Mouse (Mus musculus): ENCODE data around the gene Snx6. TPM values are rescaled to one million over a fixed set of nuclear protein-coding genes. Genes with fewer than 3 reads are reported as not detected.
A peak's percentile ranks its signal among the peaks of the same experiment; 100 is the strongest.
"Not testable (repeated sequence)": the region's sequence is repeated elsewhere in the genome, so short reads cannot be mapped to it uniquely, and the experiment has no call there.

Snx6 gene
- total and polyA plus RNA-seq, 3 experiments, result 67.3 to 155 (median 85.8) TPM

- peaks cover 54 to 79% of the 10 kb centered on the region in 2 experiments for H3K36me3 ChIP-seq (replicated peaks in 1 of 2; ENCODE audit: control insufficient read depth in 1 of 2, insufficient read depth in 1 of 2, low read length in 1 of 2)
- H3K27me3 ChIP-seq (replicated peaks), result no peaks in the 10 kb centered on the region
- H3K27ac ChIP-seq (ENCODE audit: insufficient read depth, low read depth), result no peak overlapping the region
- dilution Hi-C loops (cut with MboI; ENCODE audit: extremely low pct_ligation_motif_present, extremely low pct_unique_long_range_greater_than_20kb, low sequenced_read_pairs) (no loop called here), in situ Hi-C loops (cut with MboI; ENCODE audit: low pct_ligation_motif_present, low pct_unique_long_range_greater_than_20kb, low sequenced_read_pairs) (no loop called here)
- H3K9ac ChIP-seq (ENCODE audit: insufficient read depth, low read depth), result no peak overlapping the region
- TF ChIP-seq MAFK (IDR thresholded peaks at IDR 0.05; ENCODE audit: insufficient replicate concordance, low read length) (no peak), RCOR1 (conservative IDR thresholded peaks at IDR 0.05; ENCODE audit: low read depth, low read length) (no peak), EP300 (IDR thresholded peaks at IDR 0.05; ENCODE audit: low read length) (no peak), SIN3A (IDR thresholded peaks at IDR 0.05; ENCODE audit: low read length) (no peak), RAD21 (IDR thresholded peaks at IDR 0.05; ENCODE audit: low read depth, low read length) (no peak), CHD2 (IDR thresholded peaks at IDR 0.05; ENCODE audit: low read length) (no peak), HCFC1 (IDR thresholded peaks at IDR 0.05; ENCODE audit: low read depth, low read length) (no peak)
- DNase-seq (ENCODE audit: extremely low read depth), result no peak
- no peak overlapping the region for H3K4me3 ChIP-seq (replicated peaks in 1 of 3; ENCODE audit: low read depth in 2 of 3, low read length in 2 of 3, poor library complexity in 1 of 3)
- no peaks in the 10 kb centered on the region for H3K79me2 ChIP-seq (replicated peaks; ENCODE audit: control insufficient read depth, extremely low read depth, insufficient read depth, poor library complexity, severe bottlenecking)
- H3K4me2 ChIP-seq (ENCODE audit: insufficient read depth, low read depth, poor library complexity, severe bottlenecking), result no peak overlapping the region
- no peaks in the 10 kb centered on the region for H3K4me1 ChIP-seq (ENCODE audit: control insufficient read depth in 1 of 2, insufficient read depth in 2 of 2)
- peaks cover 4% of the 10 kb centered on the region for H3K9me3 ChIP-seq (replicated peaks; ENCODE audit: low read length)
Measured at GRCm38 (mm10) chr12:54760676-54761075, 34.8 kb downstream of the Snx6 start.

GRCm38 (mm10) chr12:54758846-54759245 lies 36.7 kb downstream of the Snx6 start:
- dilution Hi-C loops (cut with MboI; ENCODE audit: extremely low pct_ligation_motif_present, extremely low pct_unique_long_range_greater_than_20kb, low sequenced_read_pairs) (no loop called here), in situ Hi-C loops (cut with MboI; ENCODE audit: low pct_ligation_motif_present, low pct_unique_long_range_greater_than_20kb, low sequenced_read_pairs) (no loop called here)
- no peak for TF ChIP-seq JUN (IDR thresholded peaks at IDR 0.05; ENCODE audit: insufficient read depth, low read depth, low read length)
- no peak for TF ChIP-seq NELFE (IDR thresholded peaks at IDR 0.05; ENCODE audit: low read depth, low read length)
- peak in 1 of 2 experiments; percentile 34; a peak in 2 of 4 replicates for TF ChIP-seq CTCF (conservative IDR thresholded peaks at IDR 0.05 in 1 of 2, IDR thresholded peaks at IDR 0.05 in 1 of 2; ENCODE audit: low read depth in 2 of 2, low read length in 2 of 2)
- TF ChIP-seq MYC (IDR thresholded peaks at IDR 0.05; ENCODE audit: low read depth, low read length), result peak; percentile 51; the same call in 1 of the 2 replicates
- Histone ChIP-seq H3K9ac (ENCODE audit: insufficient read depth, low read depth) (no peak overlapping the region), H3K4me3 (replicated peaks in 1 of 3; ENCODE audit: low read depth in 2 of 3, low read length in 2 of 3, poor library complexity in 1 of 3) (no peak overlapping the region), H3K9me3 (replicated peaks; ENCODE audit: low read length) (peaks cover 4% of the 10 kb centered on the region), H3K27me3 (replicated peaks) (no peaks in the 10 kb centered on the region), H3K36me3 (replicated peaks in 1 of 2; ENCODE audit: control insufficient read depth in 1 of 2, insufficient read depth in 1 of 2, low read length in 1 of 2) (peaks cover 53 to 80% of the 10 kb centered on the region in 2 experiments), H3K27ac (ENCODE audit: insufficient read depth, low read depth) (no peak overlapping the region), H3K79me2 (replicated peaks; ENCODE audit: control insufficient read depth, extremely low read depth, insufficient read depth, poor library complexity, severe bottlenecking) (no peaks in the 10 kb centered on the region), H3K4me1 (ENCODE audit: control insufficient read depth in 1 of 2, insufficient read depth in 2 of 2) (no peaks in the 10 kb centered on the region), H3K4me2 (ENCODE audit: insufficient read depth, low read depth, poor library complexity, severe bottlenecking) (no peak overlapping the region)
- no peak for DNase-seq (ENCODE audit: extremely low read depth)

GRCm38 (mm10) chr12:54748647-54749046 lies 46.9 kb downstream of the Snx6 start:
- H3K36me3 ChIP-seq (replicated peaks in 1 of 2; ENCODE audit: control insufficient read depth in 1 of 2, insufficient read depth in 1 of 2, low read length in 1 of 2), result peaks cover 35 to 67% of the 10 kb centered on the region in 2 experiments
- no peaks in the 10 kb centered on the region for H3K79me2 ChIP-seq (replicated peaks; ENCODE audit: control insufficient read depth, extremely low read depth, insufficient read depth, poor library complexity, severe bottlenecking)
- no peak overlapping the region for H3K9ac ChIP-seq (ENCODE audit: insufficient read depth, low read depth)
- dilution Hi-C loops (cut with MboI; ENCODE audit: extremely low pct_ligation_motif_present, extremely low pct_unique_long_range_greater_than_20kb, low sequenced_read_pairs), result no loop called here
- H3K9me3 ChIP-seq (replicated peaks; ENCODE audit: low read length), result no peaks in the 10 kb centered on the region
- no peak overlapping the region for H3K27ac ChIP-seq (ENCODE audit: insufficient read depth, low read depth)
- no peaks in the 10 kb centered on the region for H3K4me1 ChIP-seq (ENCODE audit: control insufficient read depth in 1 of 2, insufficient read depth in 2 of 2)
- TF ChIP-seq POLR2A (IDR thresholded peaks at IDR 0.05; ENCODE audit: low read depth, low read length) (no peak), MXI1 (IDR thresholded peaks at IDR 0.05; ENCODE audit: low read depth, low read length) (no peak)
- DNase-seq (ENCODE audit: extremely low read depth), result no peak
- in situ Hi-C loops (cut with MboI; ENCODE audit: low pct_ligation_motif_present, low pct_unique_long_range_greater_than_20kb, low sequenced_read_pairs), result no loop called here
- no peak overlapping the region for H3K4me2 ChIP-seq (ENCODE audit: insufficient read depth, low read depth, poor library complexity, severe bottlenecking)
- no peaks in the 10 kb centered on the region for H3K27me3 ChIP-seq (replicated peaks)
- H3K4me3 ChIP-seq (replicated peaks in 1 of 3; ENCODE audit: low read depth in 2 of 3, low read length in 2 of 3, poor library complexity in 1 of 3), result no peak overlapping the region

- DNase-seq (ENCODE audit: extremely low read depth); H3K4me3 ChIP-seq (replicated peaks in 1 of 3; ENCODE audit: low read depth in 2 of 3, low read length in 2 of 3, poor library complexity in 1 of 3); dilution Hi-C loops (cut with MboI; ENCODE audit: extremely low pct_ligation_motif_present, extremely low pct_unique_long_range_greater_than_20kb, low sequenced_read_pairs); H3K79me2 ChIP-seq (replicated peaks; ENCODE audit: control insufficient read depth, extremely low read depth, insufficient read depth, poor library complexity, severe bottlenecking); H3K9me3 ChIP-seq (replicated peaks; ENCODE audit: low read length); H3K36me3 ChIP-seq (replicated peaks in 1 of 2; ENCODE audit: control insufficient read depth in 1 of 2, insufficient read depth in 1 of 2, low read length in 1 of 2); H3K4me1 ChIP-seq (ENCODE audit: control insufficient read depth in 1 of 2, insufficient read depth in 2 of 2); H3K27me3 ChIP-seq (replicated peaks); H3K9ac ChIP-seq (ENCODE audit: insufficient read depth, low read depth); H3K4me2 ChIP-seq (ENCODE audit: insufficient read depth, low read depth, poor library complexity, severe bottlenecking); in situ Hi-C loops (cut with MboI; ENCODE audit: low pct_ligation_motif_present, low pct_unique_long_range_greater_than_20kb, low sequenced_read_pairs); H3K27ac ChIP-seq (ENCODE audit: insufficient read depth, low read depth): not testable (repeated sequence)
Measured at GRCm38 (mm10) chr12:54738661-54739243, 56.8 kb downstream of the Snx6 start.
